Mouse (Mus musculus): Measurements from ENCODE around the gene Tmprss6. TPM values are rescaled to one million over a fixed set of nuclear protein-coding genes. Genes with fewer than 3 reads are reported as not detected.

Gene Tmprss6
- polyA plus RNA-seq, 1 experiment: 0.11 TPM

- no peak overlapping the region for H3K4me3 ChIP-seq (ENCODE audit: low read depth, low read length)
- no peak overlapping the region for H3K27ac ChIP-seq (ENCODE audit: insufficient read depth, low read depth, low read length)
- no peaks in the 10 kb centered on the region for H3K36me3 ChIP-seq (ENCODE audit: control insufficient read depth, insufficient read depth, low read length)
- 39% methylated on average over 4 of the region's 4 CpGs for WGBS
- no peak for TF ChIP-seq CTCF (IDR thresholded peaks at IDR 0.05; ENCODE audit: extremely low read depth, insufficient read length, insufficient replicate concordance, low read depth, low read length)
- TF ChIP-seq POLR2A (IDR thresholded peaks at IDR 0.05; ENCODE audit: low read depth, low read length): no peak
- H3K4me1 ChIP-seq (ENCODE audit: control insufficient read depth, insufficient read depth, insufficient read length, low read length): peaks cover 26% of the 10 kb centered on the region; the same call in 1 of the 2 replicates
- H3K27me3 ChIP-seq (ENCODE audit: control insufficient read depth, insufficient read depth, low read length): no peaks in the 10 kb centered on the region
Observed at GRCm38 (mm10) chr15:78401921-78402320, 66.5 kb downstream of the Tmprss6 start.

DNA sequence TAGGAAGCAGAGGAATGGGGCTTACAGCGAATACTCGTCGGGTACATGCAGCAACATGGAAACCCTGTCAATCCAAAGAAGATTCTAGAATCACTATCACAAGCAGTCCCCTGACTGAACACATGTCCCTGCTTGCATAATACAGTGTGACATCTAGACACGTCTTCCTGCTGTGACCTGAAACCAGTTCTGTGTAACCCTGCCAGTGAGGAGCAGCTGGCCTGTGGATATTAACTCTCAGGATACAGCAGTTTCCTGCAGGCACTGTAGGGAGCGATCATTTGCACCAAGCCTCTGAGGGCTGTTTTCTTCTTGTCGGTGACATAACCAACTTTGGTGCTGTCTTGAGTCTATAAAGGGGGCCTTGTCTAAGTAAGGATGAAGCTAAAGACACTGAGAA is 67.1 kb downstream of the Tmprss6 start:
- Histone ChIP-seq H3K4me3 (ENCODE audit: low read depth, low read length) (no peak overlapping the region), H3K4me1 (ENCODE audit: control insufficient read depth, insufficient read depth, insufficient read length, low read length) (peaks cover 26% of the 10 kb centered on the region; the same call in 1 of the 2 replicates), H3K27me3 (ENCODE audit: control insufficient read depth, insufficient read depth, low read length) (no peaks in the 10 kb centered on the region), H3K36me3 (ENCODE audit: control insufficient read depth, insufficient read depth, low read length) (no peaks in the 10 kb centered on the region), H3K27ac (ENCODE audit: insufficient read depth, low read depth, low read length) (no peak overlapping the region)
- 84% methylated on average over 6 of the region's 6 CpGs for WGBS
- TF ChIP-seq POLR2A (IDR thresholded peaks at IDR 0.05; ENCODE audit: low read depth, low read length) (no peak), CTCF (IDR thresholded peaks at IDR 0.05; ENCODE audit: extremely low read depth, insufficient read length, insufficient replicate concordance, low read depth, low read length) (no peak)

DNA sequence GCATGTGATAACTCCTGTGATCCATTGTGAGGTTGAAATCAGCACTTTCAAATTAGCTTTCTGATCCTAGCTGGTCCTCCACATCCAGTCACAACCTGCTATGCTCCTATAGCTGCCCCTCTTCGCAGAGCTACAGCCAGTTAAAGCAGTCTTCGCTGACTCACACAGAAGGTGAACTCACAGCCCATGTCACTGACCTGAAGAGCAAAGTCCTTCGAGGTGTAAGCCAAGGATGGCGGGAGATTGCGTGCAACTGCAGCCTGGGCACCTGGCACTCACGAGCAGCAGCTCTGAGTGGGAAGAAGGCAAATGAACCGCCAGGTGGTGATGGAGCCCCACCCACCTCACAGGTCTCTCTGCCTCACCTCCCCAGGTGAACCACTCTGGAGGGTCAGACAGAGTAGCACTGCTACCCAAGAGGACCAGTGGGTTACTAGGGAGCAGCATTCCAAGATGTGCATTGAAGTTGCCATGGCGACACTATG is 72.9 kb downstream of the Tmprss6 start, which contains the start of gene Tex33:
Tex33 (minus strand) TSS at position 435 of the 485 bp plus-strand sequence.
- H3K27me3 ChIP-seq (ENCODE audit: control insufficient read depth, insufficient read depth, low read length): 0 out of 2 replicates have a peak, but pooled peaks cover 4% of the 10 kb centered on the region
- 37% methylated on average over 8 of the region's 8 CpGs for WGBS
- TF ChIP-seq POLR2A (IDR thresholded peaks at IDR 0.05; ENCODE audit: low read depth, low read length): no peak
- TF ChIP-seq CTCF (IDR thresholded peaks at IDR 0.05; ENCODE audit: extremely low read depth, insufficient read length, insufficient replicate concordance, low read depth, low read length): no peak
- no peaks in the 10 kb centered on the region for H3K4me1 ChIP-seq (ENCODE audit: control insufficient read depth, insufficient read depth, insufficient read length, low read length)
- H3K27ac ChIP-seq (ENCODE audit: insufficient read depth, low read depth, low read length): no peak within 1 kb of the TSS
- H3K36me3 ChIP-seq (ENCODE audit: control insufficient read depth, insufficient read depth, low read length): no peaks in the 10 kb centered on the region
- H3K4me3 ChIP-seq (ENCODE audit: low read depth, low read length): no peak within 1 kb of the TSS

DNA sequence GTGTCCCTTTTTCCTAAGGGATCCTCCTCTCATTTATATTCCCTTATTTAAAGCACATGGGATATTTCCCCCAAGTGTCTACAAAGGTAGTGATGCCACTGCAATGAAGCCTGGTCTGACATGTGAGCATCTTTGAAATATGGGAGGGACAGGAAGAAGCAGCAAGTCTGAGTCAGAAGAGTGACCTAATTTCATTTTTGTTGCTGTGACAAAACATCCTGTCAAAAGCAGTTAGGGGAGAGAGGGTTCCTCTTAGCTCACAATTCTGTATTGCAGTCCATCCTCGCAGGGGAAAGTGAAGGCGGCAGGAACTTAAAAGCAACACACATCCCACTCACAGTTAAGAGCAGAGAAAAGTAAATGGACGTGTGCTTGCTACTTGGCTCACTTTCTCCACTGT is 77.6 kb downstream of the Tmprss6 start:
- Histone ChIP-seq H3K27ac (ENCODE audit: insufficient read depth, low read depth, low read length) (no peak overlapping the region), H3K4me3 (ENCODE audit: low read depth, low read length) (no peak overlapping the region), H3K27me3 (ENCODE audit: control insufficient read depth, insufficient read depth, low read length) (0 out of 2 replicates have a peak, but pooled peaks cover 7% of the 10 kb centered on the region), H3K36me3 (ENCODE audit: control insufficient read depth, insufficient read depth, low read length) (no peaks in the 10 kb centered on the region), H3K4me1 (ENCODE audit: control insufficient read depth, insufficient read depth, insufficient read length, low read length) (no peaks in the 10 kb centered on the region)
- 68% methylated on average over 3 of the region's 3 CpGs for WGBS
- TF ChIP-seq POLR2A (IDR thresholded peaks at IDR 0.05; ENCODE audit: low read depth, low read length): no peak
- no peak for TF ChIP-seq CTCF (IDR thresholded peaks at IDR 0.05; ENCODE audit: extremely low read depth, insufficient read length, insufficient replicate concordance, low read depth, low read length)

Other genes starting within 250 kb of the Tmprss6 start
- gene Ncf4, start 223.8 kb downstream of the Tmprss6 start, polyA plus RNA-seq (2012; rRNA removed): 11.7 and 14.6 TPM in 2 replicates
- 2.4 and 3.5 TPM in 2 replicates for gene Csf2rb2, start 162.9 kb downstream of the Tmprss6 start, polyA plus RNA-seq (2012; rRNA removed)
- gene Csf2rb, start 142.9 kb downstream of the Tmprss6 start, polyA plus RNA-seq (2012; rRNA removed): 8.9 and 9.1 TPM in 2 replicates
- gene Tex33, start 72.7 kb downstream of the Tmprss6 start, polyA plus RNA-seq (2012; rRNA removed): not detected in 2 replicates
- gene Tst, start 62.7 kb downstream of the Tmprss6 start, polyA plus RNA-seq (2012; rRNA removed): 17.7 and 30.3 TPM in 2 replicates
- 115 and 177 TPM in 2 replicates for gene Mpst, start 62.2 kb downstream of the Tmprss6 start, polyA plus RNA-seq (2012; rRNA removed)
- 46.8 and 52.9 TPM in 2 replicates for gene Kctd17, start 40.1 kb downstream of the Tmprss6 start, polyA plus RNA-seq (2012; rRNA removed)
- gene Il2rb, start 26.6 kb upstream of the Tmprss6 start, polyA plus RNA-seq (2012; rRNA removed): 7.2 and 11.8 TPM in 2 replicates
- 7.9 and 8.1 TPM in 2 replicates for gene C1qtnf6, start 62.8 kb upstream of the Tmprss6 start, polyA plus RNA-seq (2012; rRNA removed)
- gene Sstr3, start 76.1 kb upstream of the Tmprss6 start, polyA plus RNA-seq (2012; rRNA removed): 0.44 and 1.4 TPM in 2 replicates
- 37.0 and 136 TPM in 2 replicates for gene Rac2, start 104.1 kb upstream of the Tmprss6 start, polyA plus RNA-seq (2012; rRNA removed)
- 11.2 and 12.7 TPM in 2 replicates for gene Cyth4, start 128.4 kb upstream of the Tmprss6 start, polyA plus RNA-seq (2012; rRNA removed)

Measured in small intestine, adult 2 months (tissue).